Mouse (Mus musculus): Measurements from ENCODE around the gene Trpm8.

The Trpm8 gene

GRCm38 (mm10) chr1:88284228-88284945 lies 6.9 kb downstream of the Trpm8 start:
- in situ Hi-C loops (cut with MboI, MseI): loop anchor here in 1 of 2 experiments (5.0 kb wide), 1 partner anchor 147 kb away; no protein-coding TSS in a partner anchor

GRCm38 (mm10) chr1:88284946-88285320 lies 7.5 kb downstream of the Trpm8 start:
- in situ Hi-C loops (cut with MboI, MseI): loop anchor here in 1 of 2 experiments (5.0 kb wide), 1 partner anchor 148 kb away; no protein-coding TSS in a partner anchor

GRCm38 (mm10) chr1:88285652-88286051 lies 8.2 kb downstream of the Trpm8 start:
- in situ Hi-C loops (cut with MboI, MseI): no loop called here

- in situ Hi-C loops (cut with MboI, MseI): no loop called here
These were observed 8.8 kb downstream of the Trpm8 start for GRCm38 (mm10) chr1:88286136-88286845.

GRCm38 (mm10) chr1:88286887-88287696 lies 9.6 kb downstream of the Trpm8 start:
- in situ Hi-C loops (cut with MboI, MseI): no loop called here

GRCm38 (mm10) chr1:88287697-88287980 lies 10.2 kb downstream of the Trpm8 start:
- in situ Hi-C loops (cut with MboI, MseI): no loop called here

- in situ Hi-C loops (cut with MboI, MseI): no loop called here
These were observed 10.8 kb downstream of the Trpm8 start for GRCm38 (mm10) chr1:88288056-88288788.

- in situ Hi-C loops (cut with MboI, MseI): no loop called here
These were observed 11.3 kb downstream of the Trpm8 start for GRCm38 (mm10) chr1:88288789-88289127.

- in situ Hi-C loops (cut with MboI, MseI): no loop called here
These were observed 11.7 kb downstream of the Trpm8 start for GRCm38 (mm10) chr1:88289152-88289551.

- in situ Hi-C loops (cut with MboI, MseI): no loop called here
These were observed 12.5 kb downstream of the Trpm8 start for GRCm38 (mm10) chr1:88289917-88290316.

- in situ Hi-C loops (cut with MboI, MseI): no loop called here
These were observed 13.1 kb downstream of the Trpm8 start for GRCm38 (mm10) chr1:88290511-88290910.

GRCm38 (mm10) chr1:88291409-88292005 lies 14.0 kb downstream of the Trpm8 start:
- in situ Hi-C loops (cut with MboI, MseI): no loop called here

- in situ Hi-C loops (cut with MboI, MseI): no loop called here
These were observed 14.6 kb downstream of the Trpm8 start for GRCm38 (mm10) chr1:88292057-88292456.

- in situ Hi-C loops (cut with MboI, MseI): no loop called here
These were observed 17.2 kb downstream of the Trpm8 start for GRCm38 (mm10) chr1:88294650-88295049.

- in situ Hi-C loops (cut with MboI, MseI): no loop called here
These were observed 18.9 kb downstream of the Trpm8 start for GRCm38 (mm10) chr1:88296171-88296920.

- in situ Hi-C loops (cut with MboI, MseI): no loop called here
These were observed 20.2 kb downstream of the Trpm8 start for GRCm38 (mm10) chr1:88297480-88298258.

GRCm38 (mm10) chr1:88298686-88299528 lies 21.4 kb downstream of the Trpm8 start:
- in situ Hi-C loops (cut with MboI, MseI): no loop called here

GRCm38 (mm10) chr1:88299529-88299945 lies 22.1 kb downstream of the Trpm8 start:
- in situ Hi-C loops (cut with MboI, MseI): no loop called here
